Mouse (Mus musculus) megakaryocyte-erythroid progenitor cell, adult 5-6 weeks (primary cell): ENCODE measurements around the gene Pcsk4. TPM values are rescaled to one million over a fixed set of nuclear protein-coding genes. Genes with fewer than 3 reads are reported as not detected.
A peak's percentile ranks its signal among the peaks of the same experiment; 100 is the strongest.

Experiments used
- ATAC-seq: replicated peaks from 2 replicates; pipeline ENCODE4 v1.8.0; 2016; ENCODE audit warnings: mild to moderate bottlenecking, inconsistent platforms; ENCODE audit not compliant: severe bottlenecking, poor library complexity, low FRiP score, low TSS enrichment
- total RNA-seq, 2 experiments: library from RNA; stranded (forward) in 1 of 2; stranded (reverse) in 1 of 2; fragments of 200-1000, 215-1000 nt in 1 of 2; fragments of >200 nt in 1 of 2; fragmentation: Nextera tagmentation in 1 of 2; gene quantifications; 2 replicates each; pipeline ENCODE4 v1.2.3; 2014 to 2017

Pcsk4 gene
- total RNA-seq, 2 experiments from 2014 or later = 1.6 to 16.1 TPM

- no peak for ATAC-seq
These were observed 4.3 kb downstream of the Pcsk4 start for GRCm38 (mm10) chr10:80325045-80325444.

DNA sequence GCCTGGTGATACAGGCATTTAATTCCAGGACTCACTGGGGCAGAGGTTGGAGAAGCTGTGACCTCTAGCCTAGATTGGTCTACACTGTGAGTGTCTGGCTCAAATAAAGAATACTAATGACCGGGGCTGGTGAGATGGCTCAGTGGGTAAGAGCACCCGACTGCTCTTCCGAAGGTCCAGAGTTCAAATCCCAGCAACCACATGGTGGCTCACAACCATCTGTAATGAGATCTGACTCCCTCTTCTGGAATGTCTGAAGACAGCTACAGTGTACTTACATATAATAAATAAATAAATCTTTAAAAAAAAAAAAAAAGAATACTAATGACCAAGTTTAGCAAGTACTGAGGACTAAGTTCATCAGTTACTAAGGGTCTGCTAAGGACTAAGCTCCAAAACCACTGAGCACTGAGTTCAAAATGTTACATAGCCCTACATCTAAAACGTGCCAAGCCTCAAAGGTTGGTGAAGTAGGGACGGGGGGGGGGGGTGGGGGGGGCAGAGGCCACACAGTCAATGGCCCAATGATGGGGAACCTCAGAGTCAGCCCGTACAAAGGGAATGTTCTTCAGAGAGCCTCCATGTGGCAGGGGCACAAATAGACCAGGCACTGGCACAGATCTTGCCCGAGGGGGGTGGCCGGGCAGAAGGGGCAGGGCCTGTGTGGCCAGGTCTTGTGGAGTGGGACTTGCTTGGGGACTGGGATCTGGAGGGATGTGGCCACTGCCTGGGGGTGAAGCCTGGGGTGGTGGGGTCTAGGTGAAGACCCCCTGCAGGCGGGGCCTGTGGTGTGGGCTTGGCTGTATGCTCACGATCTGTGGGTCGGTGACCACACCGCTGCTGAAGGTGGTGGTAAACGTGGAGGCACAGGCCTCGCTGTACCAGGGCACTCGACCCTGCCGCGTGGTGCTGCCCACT is 4.9 kb downstream of the Pcsk4 start:
- ATAC-seq = no peak

DNA sequence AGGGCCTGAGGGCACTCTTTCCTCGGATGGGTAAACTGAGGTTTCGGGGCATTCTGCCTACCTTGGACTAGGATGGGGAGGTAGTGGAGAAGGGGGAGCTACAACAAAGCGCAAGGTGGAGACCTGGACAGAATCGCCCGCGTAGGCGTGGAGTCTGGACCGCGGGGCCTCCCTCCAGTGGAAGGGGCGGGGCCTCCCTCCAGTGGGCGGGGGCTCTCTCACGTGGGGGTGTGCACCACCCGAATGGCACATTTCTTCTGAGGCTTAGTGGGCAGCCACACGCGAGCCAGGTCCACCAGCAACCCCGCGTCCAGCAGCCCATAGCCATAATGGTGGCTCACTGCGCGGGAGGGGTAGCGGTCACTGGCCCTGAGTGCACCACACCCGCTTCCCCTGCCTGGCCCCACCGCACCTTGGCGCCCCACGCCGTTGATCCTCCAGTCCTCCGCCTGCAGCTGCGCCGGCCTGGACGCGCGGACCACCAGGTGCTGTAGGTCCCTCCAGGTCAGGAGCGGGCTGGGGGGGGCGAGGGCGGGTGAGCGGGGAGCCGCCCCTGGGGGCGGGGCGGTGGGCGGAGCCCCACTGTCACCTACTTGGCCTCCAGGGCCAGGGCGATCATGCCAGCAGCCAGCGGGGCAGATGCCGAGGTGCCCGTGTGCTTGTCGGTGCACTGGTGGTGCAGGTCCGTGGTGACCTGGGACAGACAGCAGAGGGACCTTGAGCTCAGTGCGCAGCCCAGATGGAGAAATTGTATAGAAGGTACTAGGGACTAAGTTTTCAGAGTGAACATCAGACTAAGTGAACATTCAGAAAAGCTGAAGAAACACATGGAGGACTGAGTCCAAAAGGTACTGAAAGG is 5.8 kb downstream of the Pcsk4 start:
- peak; percentile 47 for ATAC-seq

DNA sequence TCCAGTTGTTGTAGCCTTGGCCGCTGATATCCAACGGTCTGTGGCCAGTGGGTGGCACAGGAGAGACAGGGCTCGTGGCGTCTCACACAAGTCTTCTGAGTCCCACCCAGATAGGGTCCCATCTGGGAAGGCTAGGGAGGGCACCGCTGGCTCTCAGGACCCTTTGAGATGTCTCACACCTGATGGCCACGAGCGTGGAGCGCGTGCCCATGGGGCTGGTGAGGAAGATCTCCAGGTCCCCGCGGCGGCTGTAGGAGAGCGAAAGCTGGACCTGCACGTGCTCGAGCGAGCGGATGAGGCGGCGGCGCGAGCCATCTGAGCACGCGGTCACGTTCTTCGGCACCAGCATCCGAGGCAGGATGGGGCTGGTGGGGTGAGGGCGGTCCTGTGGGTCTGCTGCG is 6.5 kb downstream of the Pcsk4 start:
- ATAC-seq = no peak

DNA sequence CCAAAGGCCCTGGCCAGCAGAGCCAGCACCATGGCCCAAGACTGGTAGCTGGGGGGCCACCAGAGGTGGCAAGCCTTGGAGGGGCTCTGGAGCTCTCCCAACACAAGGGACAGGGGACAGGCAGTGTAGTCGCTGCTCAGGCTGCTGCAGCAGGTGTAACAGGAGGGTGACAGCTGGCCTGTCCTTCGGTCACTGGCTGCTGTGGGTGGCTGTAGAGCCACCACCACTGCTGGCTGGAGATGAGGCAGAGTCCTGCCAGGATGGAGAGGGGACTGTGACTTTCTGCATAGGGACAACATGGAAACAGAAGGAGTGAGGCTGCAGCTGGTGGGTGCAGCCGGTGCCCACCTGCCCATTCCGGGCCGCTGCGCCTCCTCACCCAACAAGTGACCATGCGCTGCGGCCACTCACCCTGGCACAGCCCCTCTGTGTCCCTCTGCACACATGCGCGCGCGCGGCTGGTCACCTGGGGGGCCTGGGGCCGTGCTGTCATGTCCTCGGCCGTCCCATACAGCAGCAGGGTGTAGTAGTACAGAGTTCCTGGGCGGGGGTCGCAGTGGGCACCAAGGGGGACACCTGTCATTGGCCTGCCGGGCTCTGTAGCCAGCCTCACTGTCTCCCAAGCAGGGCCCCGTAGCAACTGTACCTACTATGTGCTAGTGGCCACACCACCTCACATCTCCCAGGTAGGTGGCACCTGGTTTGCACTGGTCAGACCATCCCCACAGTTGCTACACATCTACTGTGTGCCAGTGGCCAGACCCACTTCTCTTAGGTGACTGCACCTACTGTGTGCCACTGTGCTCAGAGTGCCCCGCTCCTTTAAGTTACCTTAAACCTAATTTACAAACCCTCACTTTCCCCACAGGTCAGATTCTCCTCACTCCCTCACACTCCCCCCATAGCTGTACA is 7.4 kb downstream of the Pcsk4 start:
- ATAC-seq = no peak

GRCm38 (mm10) chr10:80321014-80321669 is 8.2 kb downstream of the Pcsk4 start:
- ATAC-seq = no peak

- ATAC-seq = peak; percentile 62
These were observed 8.9 kb downstream of the Pcsk4 start, which contains the start of gene 2310011J03Rik for GRCm38 (mm10) chr10:80320340-80320760. 2310011J03Rik (minus strand) TSS chr10:80320537.

DNA sequence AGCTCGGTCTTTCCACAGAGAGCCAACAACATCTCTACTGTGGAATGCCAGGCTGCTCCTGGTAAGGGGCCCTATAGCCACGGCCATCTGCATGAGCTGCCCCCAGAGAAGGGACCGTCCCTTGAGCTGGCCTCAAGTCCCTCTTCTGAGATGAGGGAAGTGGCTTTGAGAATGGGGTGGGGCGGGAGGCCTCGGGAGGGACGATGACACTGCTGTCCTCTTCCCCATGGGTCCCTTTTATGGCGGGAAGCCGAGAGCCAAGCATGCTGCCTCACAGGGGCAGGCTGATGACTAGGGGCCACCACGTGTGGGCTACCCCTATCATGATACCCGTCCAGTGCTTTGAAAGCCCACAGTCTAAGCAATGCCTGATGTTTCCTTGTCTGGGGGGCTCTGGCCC is 12.3 kb downstream of the Pcsk4 start:
- ATAC-seq = no peak

GRCm38 (mm10) chr10:80316359-80316781 is 12.9 kb downstream of the Pcsk4 start:
- ATAC-seq = peak; percentile 51

DNA sequence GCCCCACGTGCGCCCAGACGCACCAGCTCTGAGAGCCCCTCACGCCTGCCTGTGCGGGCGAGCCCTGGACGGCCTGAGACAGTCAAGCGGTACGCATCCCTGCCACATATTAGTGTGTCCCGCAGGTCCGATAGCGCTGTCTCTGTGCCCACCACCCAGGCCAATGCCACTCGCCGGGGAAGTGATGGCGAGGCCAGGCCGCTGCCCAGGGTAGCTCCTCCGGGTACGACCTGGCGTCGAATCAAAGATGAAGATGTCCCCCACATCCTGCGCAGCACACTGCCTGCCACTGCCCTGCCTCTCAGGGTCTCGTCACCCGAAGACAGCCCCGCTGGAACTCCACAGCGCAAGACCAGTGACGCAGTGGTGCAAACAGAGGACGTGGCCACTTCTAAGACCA is 14.0 kb downstream of the Pcsk4 start:
- ATAC-seq = no peak

- ATAC-seq = no peak
These were observed 14.8 kb downstream of the Pcsk4 start for GRCm38 (mm10) chr10:80314494-80315001.

DNA sequence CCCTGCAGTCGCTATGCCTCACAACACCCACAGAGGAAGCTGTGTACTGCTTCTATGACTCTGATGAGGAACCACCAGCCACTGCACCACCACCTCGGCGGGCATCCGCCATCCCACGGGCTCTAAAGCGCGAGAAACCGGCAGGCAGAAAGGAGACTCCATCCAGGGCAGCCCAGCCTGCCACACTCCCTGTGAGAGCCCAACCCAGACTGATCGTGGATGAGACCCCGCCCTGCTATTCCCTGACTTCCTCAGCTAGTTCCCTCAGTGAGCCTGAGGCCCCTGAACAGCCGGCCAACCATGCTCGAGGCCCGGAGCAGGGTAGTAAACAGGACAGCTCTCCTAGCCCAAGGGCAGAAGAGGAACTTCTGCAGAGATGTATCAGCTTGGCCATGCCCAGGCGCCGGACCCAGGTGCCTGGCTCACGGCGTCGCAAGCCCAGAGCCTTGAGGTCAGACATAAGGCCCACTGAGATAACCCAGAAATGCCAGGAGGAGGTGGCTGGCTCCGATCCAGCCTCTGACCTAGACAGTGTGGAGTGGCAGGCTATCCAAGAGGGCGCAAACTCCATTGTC is 15.6 kb downstream of the Pcsk4 start:
- ATAC-seq = no peak

DNA sequence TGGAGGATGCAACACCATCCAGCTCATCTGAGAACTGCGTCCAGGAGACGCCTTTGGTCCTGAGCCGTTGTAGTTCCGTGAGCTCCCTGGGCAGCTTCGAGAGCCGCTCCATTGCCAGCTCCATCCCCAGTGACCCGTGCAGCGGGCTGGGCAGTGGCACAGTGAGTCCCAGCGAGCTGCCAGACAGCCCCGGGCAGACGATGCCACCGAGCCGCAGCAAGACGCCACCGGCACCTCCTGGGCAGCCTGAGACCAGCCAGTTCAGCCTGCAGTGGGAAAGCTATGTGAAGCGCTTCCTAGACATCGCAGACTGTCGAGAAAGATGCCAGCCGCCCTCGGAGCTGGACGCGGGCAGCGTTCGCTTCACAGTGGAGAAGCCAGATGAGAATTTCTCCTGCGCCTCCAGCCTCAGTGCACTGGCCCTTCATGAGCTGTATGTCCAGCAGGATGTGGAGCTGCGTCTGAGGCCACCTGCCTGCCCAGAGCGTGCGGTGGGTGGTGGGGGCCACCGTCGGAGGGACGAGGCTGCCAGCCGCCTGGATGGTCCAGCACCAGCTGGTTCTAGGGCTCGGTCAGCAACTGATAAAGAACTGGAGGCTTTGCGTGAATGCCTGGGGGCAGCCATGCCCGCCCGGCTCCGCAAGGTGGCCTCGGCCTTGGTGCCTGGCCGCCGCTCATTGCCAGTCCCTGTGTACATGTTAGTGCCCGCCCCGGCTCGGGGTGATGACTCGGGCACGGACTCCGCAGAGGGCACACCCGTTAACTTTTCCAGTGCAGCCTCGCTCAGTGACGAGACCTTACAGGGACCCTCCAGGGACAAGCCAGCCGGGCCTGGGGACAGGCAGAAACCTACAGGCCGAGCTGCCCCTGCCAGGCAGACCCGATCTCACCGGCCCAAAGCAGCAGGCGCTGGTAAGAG is 16.5 kb downstream of the Pcsk4 start:
- no peak for ATAC-seq

GRCm38 (mm10) chr10:80311560-80311959 is 17.7 kb downstream of the Pcsk4 start:
- ATAC-seq = no peak

- ATAC-seq = peak; percentile 90
These were observed 24.4 kb downstream of the Pcsk4 start for GRCm38 (mm10) chr10:80304862-80305261.

- ATAC-seq = 0 out of 2 replicates have a peak, but pooled peaks have one; percentile 1
These were observed 24.8 kb downstream of the Pcsk4 start for GRCm38 (mm10) chr10:80304458-80304857.

DNA sequence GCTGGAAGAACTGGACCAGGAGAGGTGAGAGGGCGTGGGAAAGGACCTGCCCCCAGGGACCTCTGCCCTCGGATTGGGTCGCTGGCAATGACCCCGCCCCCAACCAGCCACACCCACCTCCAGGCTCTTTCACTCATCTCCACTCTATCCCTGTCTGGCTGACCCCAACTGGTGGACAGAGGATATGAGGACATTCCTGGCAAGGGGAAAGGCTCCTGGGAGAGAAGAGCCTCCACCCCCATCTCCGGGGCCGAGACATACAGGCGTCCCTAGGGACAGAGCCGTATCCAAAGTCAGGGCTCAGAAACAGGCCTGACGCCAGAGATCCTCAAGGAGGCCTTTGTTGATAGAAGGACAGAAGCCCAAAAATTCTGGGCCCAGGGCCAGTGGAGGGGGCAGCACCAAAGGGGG is 26.8 kb downstream of the Pcsk4 start:
- no peak for ATAC-seq
